Mouse (Mus musculus) bone marrow, adult 2 months (tissue): ENCODE results near the gene Gadd45b. TPM values are rescaled to one million over a fixed set of nuclear protein-coding genes. Genes with fewer than 3 reads are reported as not detected.
A peak's percentile ranks its signal among the peaks of the same experiment; 100 is the strongest.

Experiments used
- H3K27ac ChIP-seq: fragments of 200-500 bp; 2 replicates; pipeline ENCODE4 v1.5.1; 2012; ENCODE audit warnings: low read depth, mild to moderate bottlenecking, control low read depth, inconsistent platforms, low read length; ENCODE audit not compliant: control insufficient read depth, poor library complexity, insufficient read depth
- H3K4me1 ChIP-seq: fragments of 200-500 bp; 2 replicates; pipeline ENCODE4 v1.6.1; 2011; ENCODE audit warnings: low read length; ENCODE audit not compliant: control insufficient read depth, insufficient read depth
- H3K4me3 ChIP-seq: fragments of 200-500 bp; replicated peaks from 2 replicates; pipeline ENCODE3; 2011; ENCODE audit warnings: mild to moderate bottlenecking, low read depth, low read length, control low read depth; ENCODE audit not compliant: control insufficient read depth
- CTCF ChIP-seq: fragments of 200-500 bp; IDR thresholded peaks from 2 replicates; pipeline ENCODE4 v1.5.1; 2011; ENCODE audit warnings: low read length, control low read depth; ENCODE audit not compliant: control insufficient read depth, insufficient read depth
- POLR2A ChIP-seq: fragments of 200-500 bp; IDR thresholded peaks from 2 replicates; pipeline ENCODE4 v1.6.1; 2011; ENCODE audit warnings: low read depth, mild to moderate bottlenecking, control low read depth, low read length, borderline replicate concordance; ENCODE audit not compliant: control insufficient read depth
- WGBS: fragments of 180-500 bp; shearing (Covaris S2); methylation state at CpG from one replicate; pipeline ENCODE4 v1.1.7; 2018; 5-methylcytosine and 5-hydroxymethylcytosine counted together
- polyA plus RNA-seq: library from polyadenylated mRNA; stranded (reverse); fragments of >200 nt; gene quantifications from 2 replicates; pipeline ENCODE4 v1.2.4, GENCODE M21; 2011; ENCODE audit warnings: low replicate concordance; ENCODE audit not compliant: missing spikeins, insufficient read depth, insufficient read length

Gene Gadd45b
- polyA plus RNA-seq, 1 experiment, result 17.9 TPM

DNA sequence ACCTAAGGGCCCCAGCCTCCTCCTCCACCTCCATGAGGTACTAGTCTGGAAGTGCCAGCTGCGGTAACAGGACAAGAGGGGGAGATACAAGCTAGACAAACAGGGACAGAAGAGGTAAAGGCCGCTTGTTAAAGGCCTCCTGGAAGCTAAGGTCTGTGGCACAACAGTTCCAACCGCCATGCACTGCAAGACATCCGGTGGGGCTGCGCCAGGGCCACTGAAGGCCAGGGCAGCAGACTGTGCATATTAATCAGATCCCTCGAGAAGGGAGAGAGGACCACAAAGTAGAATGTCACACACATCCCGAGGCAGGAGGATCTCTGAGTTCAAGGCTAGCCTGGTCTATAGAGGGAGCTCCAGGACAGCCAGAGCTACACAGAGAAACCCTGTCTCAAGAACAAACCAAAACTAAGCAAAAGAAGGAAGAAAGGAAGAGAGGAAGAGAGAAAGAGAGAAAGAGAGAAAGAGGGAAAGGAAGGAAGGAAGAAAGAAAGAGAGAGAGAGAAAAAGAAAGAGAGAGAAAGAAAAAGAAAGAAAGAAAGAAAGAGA, 51.8 kb downstream of the Gadd45b start:
- Histone ChIP-seq H3K27ac (peak overlapping the region; percentile 31; the same call in 1 of the 2 replicates), H3K4me3 (no peak overlapping the region), H3K4me1 (no peaks in the 10 kb centered on the region; the same call in 1 of the 2 replicates)
- TF ChIP-seq CTCF (no peak), POLR2A (no peak)
- WGBS, result 25% methylated on average over 7 of the region's 7 CpGs

Other genes starting within 250 kb of the Gadd45b start
- gene Mob3a, start 228.1 kb upstream of the Gadd45b start, polyA plus RNA-seq, result 16.3 and 45.8 TPM in 2 replicates
- gene Izumo4, start 227.9 kb upstream of the Gadd45b start, polyA plus RNA-seq, result 22.9 and 33.3 TPM in 2 replicates
- gene Ap3d1, start 187.8 kb upstream of the Gadd45b start, polyA plus RNA-seq, result 35.9 and 68.0 TPM in 2 replicates
- gene Dot1l, start 174.9 kb upstream of the Gadd45b start, polyA plus RNA-seq, result 30.8 and 55.1 TPM in 2 replicates
- gene Sf3a2, start 131.9 kb upstream of the Gadd45b start, polyA plus RNA-seq, result 26.5 and 34.5 TPM in 2 replicates
- gene Plekhj1, start 131.4 kb upstream of the Gadd45b start, polyA plus RNA-seq, result 123 and 186 TPM in 2 replicates
- 3.0 TPM in 1 of 2 replicates, not detected in the other for gene Amh, start 124.8 kb upstream of the Gadd45b start, polyA plus RNA-seq
- 1.4 TPM in 1 of 2 replicates, not detected in the other for gene Jsrp1, start 116.6 kb upstream of the Gadd45b start, polyA plus RNA-seq
- gene Oaz1, start 103.4 kb upstream of the Gadd45b start, polyA plus RNA-seq, result 672 and 986 TPM in 2 replicates
- gene Lingo3, start 86.0 kb upstream of the Gadd45b start, polyA plus RNA-seq, result not detected in 2 replicates
- 114 and 136 TPM in 2 replicates for gene Lsm7, start 74.9 kb upstream of the Gadd45b start, polyA plus RNA-seq
- 68.6 and 109 TPM in 2 replicates for gene Sppl2b, start 74.8 kb upstream of the Gadd45b start, polyA plus RNA-seq
- not detected in 2 replicates for gene Tmprss9, start 58.2 kb upstream of the Gadd45b start, polyA plus RNA-seq
- 78.1 and 118 TPM in 2 replicates for gene Timm13, start 29.1 kb upstream of the Gadd45b start, polyA plus RNA-seq
- 10.7 and 29.8 TPM in 2 replicates for gene Lmnb2, start 11.8 kb upstream of the Gadd45b start, polyA plus RNA-seq
- gene Gng7, start 84.9 kb downstream of the Gadd45b start, polyA plus RNA-seq, result not detected in 2 replicates
- not detected in 2 replicates for gene Diras1, start 95.6 kb downstream of the Gadd45b start, polyA plus RNA-seq
- 3.7 and 3.9 TPM in 2 replicates for gene Slc39a3, start 107.4 kb downstream of the Gadd45b start, polyA plus RNA-seq
- gene Sgta, start 130.1 kb downstream of the Gadd45b start, polyA plus RNA-seq, result 26.2 and 52.3 TPM in 2 replicates
- 10.3 and 16.7 TPM in 2 replicates for gene Thop1, start 140.0 kb downstream of the Gadd45b start, polyA plus RNA-seq
- gene Creb3l3, start 168.8 kb downstream of the Gadd45b start, polyA plus RNA-seq, result 0.87 TPM in 1 of 2 replicates, not detected in the other
- gene Map2k2, start 175.8 kb downstream of the Gadd45b start, polyA plus RNA-seq, result 57.6 and 108 TPM in 2 replicates
- gene Zbtb7a, start 205.1 kb downstream of the Gadd45b start, polyA plus RNA-seq, result 28.2 and 31.0 TPM in 2 replicates
- gene Pias4, start 237.8 kb downstream of the Gadd45b start, polyA plus RNA-seq, result 11.1 and 29.0 TPM in 2 replicates
- 347 and 468 TPM in 2 replicates for gene Eef2, start 246.6 kb downstream of the Gadd45b start, polyA plus RNA-seq